Mouse (Mus musculus) lung, embryonic 14.5 days (tissue): ENCODE results near the gene Prepl. TPM values are rescaled to one million over a fixed set of nuclear protein-coding genes. Genes with fewer than 3 reads are reported as not detected.

Experiments used
- ATAC-seq: fragments of 200-750 bp; cut with Nextera tagmentation; 2 replicates; pipeline ENCODE4 v1.8.0; 2017; ENCODE audit warnings: mild to moderate bottlenecking, moderate TSS enrichment, moderate library complexity; ENCODE audit not compliant: insufficient read depth
- DNase-seq: peaks from one replicate; pipeline ENCODE4 v3.0.0-alpha.2; 2015
- H3K27ac ChIP-seq: fragments of 300-500 bp; sonication (generic); 2 replicates; pipeline ENCODE4 v1.5.1; 2014; ENCODE audit warnings: low read depth, mild to moderate bottlenecking, moderate library complexity
- H3K27me3 ChIP-seq: fragments of 300-500 bp; sonication (generic); 2 replicates; pipeline ENCODE4 v1.6.1; 2014; ENCODE audit warnings: low read length, control low read depth; ENCODE audit not compliant: insufficient read depth
- H3K36me3 ChIP-seq: fragments of 300-500 bp; sonication (generic); 2 replicates; pipeline ENCODE4 v1.6.1; 2014; ENCODE audit warnings: control low read depth; ENCODE audit not compliant: insufficient read depth
- H3K4me1 ChIP-seq: fragments of 300-500 bp; sonication (generic); 2 replicates; pipeline ENCODE4 v1.6.1; 2014; ENCODE audit warnings: antibody characterized with exemption, control low read depth; ENCODE audit not compliant: insufficient read depth
- H3K4me2 ChIP-seq: fragments of 300-500 bp; sonication (generic); 2 replicates; pipeline ENCODE4 v1.6.1; 2014; ENCODE audit warnings: mild to moderate bottlenecking
- H3K4me3 ChIP-seq: fragments of 300-500 bp; sonication (generic); 2 replicates; pipeline ENCODE4 v1.5.1; 2014; ENCODE audit warnings: low read depth, low read length
- H3K9ac ChIP-seq: fragments of 300-500 bp; sonication (generic); 2 replicates; pipeline ENCODE4 v1.6.1; 2014
- H3K9me3 ChIP-seq: fragments of 300-500 bp; sonication (generic); 2 replicates; pipeline ENCODE4 v1.6.1; 2016; ENCODE audit warnings: low read depth, low read length, control low read depth
- CTCF ChIP-seq: IDR thresholded peaks from 2 replicates; pipeline ENCODE4 v1.5.1; 2016; ENCODE audit warnings: antibody characterized with exemption, low read depth
- WGBS: fragments of 180-500 bp; shearing (Covaris S2); extraction: QIAGEN DNeasy Blood & Tissue Kit; methylation state at CpG from one replicate; pipeline ENCODE4 v1.1.7; 2014; 5-methylcytosine and 5-hydroxymethylcytosine counted together
- polyA plus RNA-seq: library from polyadenylated mRNA; unstranded; fragments of >200 nt; fragmentation: Nextera tagmentation; extraction: Ambion mirVana; gene quantifications from 2 replicates; pipeline ENCODE4 v1.2.1, GENCODE M21; 2014

The Prepl gene
- polyA plus RNA-seq, 1 experiment from 2014 or later = 26.1 TPM

GRCm38 (mm10) chr17:85045160-85045559 lies 44.9 kb downstream of the Prepl start:
- Histone ChIP-seq H3K9ac (no peak overlapping the region), H3K4me2 (no peak overlapping the region), H3K36me3 (no peaks in the 10 kb centered on the region), H3K4me1 (no peaks in the 10 kb centered on the region), H3K9me3 (no peaks in the 10 kb centered on the region), H3K4me3 (no peak overlapping the region), H3K27me3 (no peaks in the 10 kb centered on the region), H3K27ac (no peak overlapping the region)
- 75% methylated on average over 12 of the region's 12 CpGs for WGBS
- DNase-seq (no peak), ATAC-seq (no peak)
- TF ChIP-seq CTCF = no peak

GRCm38 (mm10) chr17:85044466-85044865 lies 45.6 kb downstream of the Prepl start:
- H3K36me3 ChIP-seq = no peaks in the 10 kb centered on the region
- DNase-seq = no peak
- no peak overlapping the region for H3K9ac ChIP-seq
- H3K27me3 ChIP-seq = no peaks in the 10 kb centered on the region
- ATAC-seq = no peak
- no peaks in the 10 kb centered on the region for H3K9me3 ChIP-seq
- H3K4me3 ChIP-seq = no peak overlapping the region
- 85% methylated on average over 5 of the region's 5 CpGs for WGBS
- no peak overlapping the region for H3K4me2 ChIP-seq
- H3K4me1 ChIP-seq = no peaks in the 10 kb centered on the region
- TF ChIP-seq CTCF = no peak
- H3K27ac ChIP-seq = no peak overlapping the region

GRCm38 (mm10) chr17:85043404-85043816 lies 46.6 kb downstream of the Prepl start:
- H3K4me3 ChIP-seq = no peak overlapping the region
- H3K9me3 ChIP-seq = no peaks in the 10 kb centered on the region
- H3K4me2 ChIP-seq = no peak overlapping the region
- ATAC-seq (no peak), DNase-seq (no peak)
- no peaks in the 10 kb centered on the region for H3K36me3 ChIP-seq
- no peaks in the 10 kb centered on the region for H3K4me1 ChIP-seq
- no peak overlapping the region for H3K27ac ChIP-seq
- no peaks in the 10 kb centered on the region for H3K27me3 ChIP-seq
- no peak for TF ChIP-seq CTCF
- WGBS = 74% methylated on average over 6 of the region's 6 CpGs
- no peak overlapping the region for H3K9ac ChIP-seq

- Histone ChIP-seq H3K4me1 (no peaks in the 10 kb centered on the region), H3K4me3 (no peak overlapping the region), H3K9ac (no peak overlapping the region), H3K9me3 (no peaks in the 10 kb centered on the region), H3K27ac (no peak overlapping the region), H3K36me3 (no peaks in the 10 kb centered on the region), H3K4me2 (no peak overlapping the region), H3K27me3 (no peaks in the 10 kb centered on the region)
- no peak for TF ChIP-seq CTCF
- ATAC-seq = peak; percentile 28; the same call in 1 of the 2 replicates
- 48% methylated on average over 6 of the region's 6 CpGs for WGBS
- no peak for DNase-seq
These were observed 47.6 kb downstream of the Prepl start for GRCm38 (mm10) chr17:85042419-85042818.

- no peak for TF ChIP-seq CTCF
- no peaks in the 10 kb centered on the region for H3K36me3 ChIP-seq
- DNase-seq = peak; percentile 22
- no peak overlapping the region for H3K4me3 ChIP-seq
- H3K9ac ChIP-seq = no peak overlapping the region
- H3K27ac ChIP-seq = no peak overlapping the region
- no peak for ATAC-seq
- no peaks in the 10 kb centered on the region for H3K4me1 ChIP-seq
- H3K9me3 ChIP-seq = no peaks in the 10 kb centered on the region
- 51% methylated on average over 7 of the region's 7 CpGs for WGBS
- H3K4me2 ChIP-seq = no peak overlapping the region
- H3K27me3 ChIP-seq = no peaks in the 10 kb centered on the region
These were observed 49.1 kb downstream of the Prepl start for GRCm38 (mm10) chr17:85040913-85041312.

- no peak for TF ChIP-seq CTCF
- no peaks in the 10 kb centered on the region for H3K4me1 ChIP-seq
- no peaks in the 10 kb centered on the region for H3K36me3 ChIP-seq
- H3K9ac ChIP-seq = no peak overlapping the region
- H3K4me3 ChIP-seq = no peak overlapping the region
- no peak overlapping the region for H3K27ac ChIP-seq
- H3K9me3 ChIP-seq = no peaks in the 10 kb centered on the region
- H3K27me3 ChIP-seq = no peaks in the 10 kb centered on the region
- WGBS = 91% methylated on average over 5 of the region's 5 CpGs
- DNase-seq = no peak
- ATAC-seq = no peak
- H3K4me2 ChIP-seq = no peak overlapping the region
These were observed 51.3 kb downstream of the Prepl start for GRCm38 (mm10) chr17:85038761-85039160.

- Histone ChIP-seq H3K9ac (no peak overlapping the region), H3K36me3 (no peaks in the 10 kb centered on the region), H3K4me2 (no peak overlapping the region), H3K9me3 (no peaks in the 10 kb centered on the region), H3K27me3 (no peaks in the 10 kb centered on the region), H3K27ac (no peak overlapping the region), H3K4me1 (no peaks in the 10 kb centered on the region), H3K4me3 (no peak overlapping the region)
- TF ChIP-seq CTCF = no peak
- DNase-seq (no peak), ATAC-seq (no peak)
- WGBS = 86% methylated on average over 4 of the region's 4 CpGs
These were observed 51.7 kb downstream of the Prepl start for GRCm38 (mm10) chr17:85038311-85038710.

- WGBS = 58% methylated on average over 5 of the region's 5 CpGs
These were observed 52.2 kb downstream of the Prepl start for GRCm38 (mm10) chr17:85037855-85038254.

More at GRCm38 (mm10) chr17:85037855-85038254, 52.2 kb downstream of the Prepl start:
- DNase-seq = no peak
- Histone ChIP-seq H3K9me3 (no peaks in the 10 kb centered on the region), H3K4me1 (no peaks in the 10 kb centered on the region), H3K27me3 (no peaks in the 10 kb centered on the region), H3K4me2 (no peak overlapping the region), H3K9ac (no peak overlapping the region), H3K4me3 (no peak overlapping the region), H3K36me3 (no peaks in the 10 kb centered on the region), H3K27ac (no peak overlapping the region)
- ATAC-seq = no peak
- TF ChIP-seq CTCF = no peak
